Mouse (Mus musculus) liver, embryonic 16.5 days (tissue): ENCODE data around the gene Smarcb1. TPM values are rescaled to one million over a fixed set of nuclear protein-coding genes. Genes with fewer than 3 reads are reported as not detected.

Experiments
- polyA plus RNA-seq: library from polyadenylated mRNA; unstranded; fragments of >200 nt; fragmentation: Nextera tagmentation; extraction: Ambion mirVana; gene quantifications from 2 replicates; pipeline ENCODE4 v1.2.1, GENCODE M21; 2015

Smarcb1 gene
- polyA plus RNA-seq, 1 experiment from 2014 or later = 56.8 TPM

Other genes starting within 250 kb of the Smarcb1 start
- gene Cabin1, start 157.3 kb downstream of the Smarcb1 start, polyA plus RNA-seq = 11.6 and 13.6 TPM in 2 replicates
- 222 and 239 TPM in 2 replicates for gene Ddt, start 148.2 kb downstream of the Smarcb1 start, polyA plus RNA-seq
- gene Gm20441, start 140.7 kb downstream of the Smarcb1 start, polyA plus RNA-seq = 0.18 TPM in 1 of 2 replicates, not detected in the other
- gene Gstt3, start 140.2 kb downstream of the Smarcb1 start, polyA plus RNA-seq = 14.1 and 16.3 TPM in 2 replicates
- 181 and 217 TPM in 2 replicates for gene Gstt1, start 123.0 kb downstream of the Smarcb1 start, polyA plus RNA-seq
- not detected in 2 replicates for gene Gstt4, start 99.1 kb downstream of the Smarcb1 start, polyA plus RNA-seq
- 54.3 and 56.7 TPM in 2 replicates for gene Gstt2, start 84.2 kb downstream of the Smarcb1 start, polyA plus RNA-seq
- gene Mif, start 61.4 kb downstream of the Smarcb1 start, polyA plus RNA-seq = 906 and 964 TPM in 2 replicates
- 0.50 and 0.85 TPM in 2 replicates for gene Derl3, start 28.2 kb downstream of the Smarcb1 start, polyA plus RNA-seq
- gene Chchd10, start 11.5 kb upstream of the Smarcb1 start, polyA plus RNA-seq = 125 and 137 TPM in 2 replicates
- gene Mmp11, start 14.9 kb upstream of the Smarcb1 start, polyA plus RNA-seq = 2.1 and 2.7 TPM in 2 replicates
- gene Gm867, start 19.1 kb upstream of the Smarcb1 start, polyA plus RNA-seq = 24.3 and 26.4 TPM in 2 replicates
- gene Vpreb3, start 21.4 kb upstream of the Smarcb1 start, polyA plus RNA-seq = 15.0 and 17.5 TPM in 2 replicates
- gene Gm5134, start 32.9 kb upstream of the Smarcb1 start, polyA plus RNA-seq = 0.06 and 0.14 TPM in 2 replicates
- gene Zfp280b, start 111.0 kb upstream of the Smarcb1 start, polyA plus RNA-seq = 11.3 TPM in 2 replicates
- 0.11 and 0.18 TPM in 2 replicates for gene Slc5a4b, start 189.3 kb upstream of the Smarcb1 start, polyA plus RNA-seq
- gene Slc5a4a, start 225.8 kb upstream of the Smarcb1 start, polyA plus RNA-seq = not detected in 2 replicates